Mouse (Mus musculus): Measurements from ENCODE around the gene Pik3c2b. TPM values are rescaled to one million over a fixed set of nuclear protein-coding genes. Genes with fewer than 3 reads are reported as not detected.

Pik3c2b gene
- polyA plus RNA-seq, 1 experiment = 1.8 TPM

GRCm38 (mm10) chr1:133068669-133069274 is 23.3 kb downstream of the Pik3c2b start:
- no peaks in the 10 kb centered on the region for H3K36me3 ChIP-seq (ENCODE audit: control insufficient read depth, insufficient read depth)
- H3K79me2 ChIP-seq (ENCODE audit: control insufficient read depth, insufficient read depth) = no peaks in the 10 kb centered on the region
- peak overlapping the region; percentile 7 for H3K4me3 ChIP-seq
- no peak for TF ChIP-seq POLR2A (IDR thresholded peaks at IDR 0.05; ENCODE audit: insufficient read length, low read depth)
- TF ChIP-seq MYOD1 (IDR thresholded peaks at IDR 0.05; ENCODE audit: control insufficient read depth in 1 of 3, insufficient read length in 2 of 3, low read depth in 2 of 3) = no peak
- no peak for TF ChIP-seq E2F4 (IDR thresholded peaks at IDR 0.05; ENCODE audit: insufficient read depth)
- TF ChIP-seq REST (IDR thresholded peaks at IDR 0.05; ENCODE audit: insufficient read depth, insufficient read length) = no peak
- TF ChIP-seq POLR2AphosphoS2 (IDR thresholded peaks at IDR 0.05; ENCODE audit: insufficient read length, low read depth) = no peak
- TF ChIP-seq TCF3 (IDR thresholded peaks at IDR 0.05; ENCODE audit: insufficient read length, low read depth) = no peak
- no peak for TF ChIP-seq SRF (IDR thresholded peaks at IDR 0.05; ENCODE audit: control insufficient read depth, insufficient read length, low read depth)
- no peak for TF ChIP-seq TCF12 (IDR thresholded peaks at IDR 0.05; ENCODE audit: insufficient read depth, poor library complexity, severe bottlenecking)
- no peak for TF ChIP-seq USF1 (IDR thresholded peaks at IDR 0.05; ENCODE audit: low read depth)
- no peak for TF ChIP-seq CEBPB (IDR thresholded peaks at IDR 0.05; ENCODE audit: insufficient read depth, poor library complexity, severe bottlenecking)
- no peak for TF ChIP-seq MAX (IDR thresholded peaks at IDR 0.05; ENCODE audit: low read depth)
- TF ChIP-seq MYOG (IDR thresholded peaks at IDR 0.05; ENCODE audit: control insufficient read depth in 1 of 3, insufficient read depth in 1 of 3, insufficient read length in 2 of 3, low read depth in 2 of 3) = no peak
- H3K4me2 ChIP-seq (ENCODE audit: low read depth) = peak overlapping the region; percentile 61
- H3K27me3 ChIP-seq (ENCODE audit: control insufficient read depth, insufficient read depth, insufficient read length) = no peaks in the 10 kb centered on the region
- no peak overlapping the region for H3ac ChIP-seq (ENCODE audit: control insufficient read depth, insufficient read length)

GRCm38 (mm10) chr1:133069275-133070120 is 24.0 kb downstream of the Pik3c2b start:
- H3ac ChIP-seq (ENCODE audit: control insufficient read depth, insufficient read length) = no peak overlapping the region
- H3K27me3 ChIP-seq (ENCODE audit: control insufficient read depth, insufficient read depth, insufficient read length) = peaks cover 2% of the 10 kb centered on the region
- TF ChIP-seq TCF3 (IDR thresholded peaks at IDR 0.05; ENCODE audit: insufficient read length, low read depth) (peak; percentile 90), SRF (IDR thresholded peaks at IDR 0.05; ENCODE audit: control insufficient read depth, insufficient read length, low read depth) (peak; percentile 20), MYOG (IDR thresholded peaks at IDR 0.05; ENCODE audit: control insufficient read depth in 1 of 3, insufficient read depth in 1 of 3, insufficient read length in 2 of 3, low read depth in 2 of 3) (peak; percentile 96 to 99 (median 97)), MYOD1 (IDR thresholded peaks at IDR 0.05; ENCODE audit: control insufficient read depth in 1 of 3, insufficient read length in 2 of 3, low read depth in 2 of 3) (peak; percentile 83 to 99 (median 97)), TCF12 (IDR thresholded peaks at IDR 0.05; ENCODE audit: insufficient read depth, poor library complexity, severe bottlenecking) (peak; percentile 78), POLR2AphosphoS2 (IDR thresholded peaks at IDR 0.05; ENCODE audit: insufficient read length, low read depth) (no peak)
- no peaks in the 10 kb centered on the region for H3K79me2 ChIP-seq (ENCODE audit: control insufficient read depth, insufficient read depth)
- H3K36me3 ChIP-seq (ENCODE audit: control insufficient read depth, insufficient read depth) = no peaks in the 10 kb centered on the region
- H3K4me2 ChIP-seq (ENCODE audit: low read depth) = peak overlapping the region; percentile 61
- no peak overlapping the region for H3K4me3 ChIP-seq

GRCm38 (mm10) chr1:133070157-133070556 is 24.7 kb downstream of the Pik3c2b start:
- peaks cover 5% of the 10 kb centered on the region for H3K27me3 ChIP-seq (ENCODE audit: control insufficient read depth, insufficient read depth, insufficient read length)
- no peak overlapping the region for H3ac ChIP-seq (ENCODE audit: control insufficient read depth, insufficient read length)
- H3K79me2 ChIP-seq (ENCODE audit: control insufficient read depth, insufficient read depth) = no peaks in the 10 kb centered on the region
- no peak overlapping the region for H3K4me3 ChIP-seq
- TF ChIP-seq SRF (IDR thresholded peaks at IDR 0.05; ENCODE audit: control insufficient read depth, insufficient read length, low read depth) (no peak), TCF3 (IDR thresholded peaks at IDR 0.05; ENCODE audit: insufficient read length, low read depth) (no peak), POLR2A (IDR thresholded peaks at IDR 0.05; ENCODE audit: insufficient read length, low read depth) (no peak), REST (IDR thresholded peaks at IDR 0.05; ENCODE audit: insufficient read depth, insufficient read length) (no peak), E2F4 (IDR thresholded peaks at IDR 0.05; ENCODE audit: insufficient read depth) (no peak), CEBPB (IDR thresholded peaks at IDR 0.05; ENCODE audit: insufficient read depth, poor library complexity, severe bottlenecking) (no peak), POLR2AphosphoS2 (IDR thresholded peaks at IDR 0.05; ENCODE audit: insufficient read length, low read depth) (no peak), MAX (IDR thresholded peaks at IDR 0.05; ENCODE audit: low read depth) (no peak), TCF12 (IDR thresholded peaks at IDR 0.05; ENCODE audit: insufficient read depth, poor library complexity, severe bottlenecking) (no peak), MYOG (IDR thresholded peaks at IDR 0.05; ENCODE audit: control insufficient read depth in 1 of 3, insufficient read depth in 1 of 3, insufficient read length in 2 of 3, low read depth in 2 of 3) (no peak)
- peak overlapping the region; percentile 60 for H3K4me2 ChIP-seq (ENCODE audit: low read depth)
- no peaks in the 10 kb centered on the region for H3K36me3 ChIP-seq (ENCODE audit: control insufficient read depth, insufficient read depth)

GRCm38 (mm10) chr1:133071666-133072381 is 26.4 kb downstream of the Pik3c2b start:
- TF ChIP-seq TCF3 (IDR thresholded peaks at IDR 0.05; ENCODE audit: insufficient read length, low read depth) (no peak), CEBPB (IDR thresholded peaks at IDR 0.05; ENCODE audit: insufficient read depth, poor library complexity, severe bottlenecking) (no peak), POLR2AphosphoS2 (IDR thresholded peaks at IDR 0.05; ENCODE audit: insufficient read length, low read depth) (no peak), REST (IDR thresholded peaks at IDR 0.05; ENCODE audit: insufficient read depth, insufficient read length) (no peak), MYOG (IDR thresholded peaks at IDR 0.05; ENCODE audit: control insufficient read depth in 1 of 3, insufficient read depth in 1 of 3, insufficient read length in 2 of 3, low read depth in 2 of 3) (peak in 2 of 3 experiments; percentile 73 to 77), MYOD1 (IDR thresholded peaks at IDR 0.05; ENCODE audit: control insufficient read depth in 1 of 3, insufficient read length in 2 of 3, low read depth in 2 of 3) (peak in 1 of 3 experiments; percentile 65)
- no peak overlapping the region for H3K4me3 ChIP-seq
- H3K79me2 ChIP-seq (ENCODE audit: control insufficient read depth, insufficient read depth) = no peaks in the 10 kb centered on the region
- no peak overlapping the region for H3K4me2 ChIP-seq (ENCODE audit: low read depth)
- no peaks in the 10 kb centered on the region for H3K36me3 ChIP-seq (ENCODE audit: control insufficient read depth, insufficient read depth)
- H3ac ChIP-seq (ENCODE audit: control insufficient read depth, insufficient read length) = no peak overlapping the region
- H3K27me3 ChIP-seq (ENCODE audit: control insufficient read depth, insufficient read depth, insufficient read length) = peaks cover 5% of the 10 kb centered on the region

All from myocyte (in vitro differentiated cells).